Mouse (Mus musculus) layer of hippocampus, adult 6 months (tissue): ENCODE data around the gene Bpifa1. TPM values are rescaled to one million over a fixed set of nuclear protein-coding genes. Genes with fewer than 3 reads are reported as not detected.

Experiments used
- long read RNA-seq, 2 experiments: library from polyadenylated mRNA; unstranded; transcript quantifications; one replicate each; pipeline ENCODE4 v2.0.0; 2019 to 2020
- polyA plus RNA-seq: library from polyadenylated mRNA; unstranded; fragments of <200 nt; fragmentation: Nextera tagmentation; gene quantifications from 2 replicates; pipeline ENCODE4 v1.2.3, GENCODE M21; 2021

Bpifa1 gene
- 0.13 TPM in 1 of 2 replicates, not detected in the other for polyA plus RNA-seq
- long read RNA-seq, experiment 1 = 0 reads
- long read RNA-seq, experiment 2 = 0 reads

GRCm38 (mm10) chr2:154142580-154142979, at the start of gene Bpifa1:
TSS of gene Bpifa1 (plus strand) at chr2:154142880.

DNA sequence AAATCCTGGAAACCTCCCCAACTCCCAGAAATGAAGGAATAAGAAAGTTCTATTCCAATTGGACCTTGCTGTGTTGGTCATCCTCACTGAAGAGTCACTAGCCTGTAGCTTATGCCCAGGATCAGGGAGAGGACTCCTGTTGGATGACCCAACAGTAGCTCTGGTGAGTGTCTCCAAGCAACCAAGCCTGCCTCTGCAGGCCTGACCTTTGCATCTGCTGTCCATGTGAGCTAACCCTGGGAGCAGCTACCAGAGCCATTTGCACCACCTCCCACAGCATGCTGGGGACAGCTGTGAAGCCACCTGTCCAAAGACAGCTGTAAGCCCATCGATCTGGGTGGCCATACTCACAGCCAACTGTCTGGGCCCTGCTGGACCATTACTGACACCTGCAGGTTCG, 12.6 kb upstream of the Bpifa1 start, which contains the start of gene Bpifa3:
Gene Bpifa3, plus strand, starts transcription at position 217 of the 400 bp plus-strand sequence.

DNA sequence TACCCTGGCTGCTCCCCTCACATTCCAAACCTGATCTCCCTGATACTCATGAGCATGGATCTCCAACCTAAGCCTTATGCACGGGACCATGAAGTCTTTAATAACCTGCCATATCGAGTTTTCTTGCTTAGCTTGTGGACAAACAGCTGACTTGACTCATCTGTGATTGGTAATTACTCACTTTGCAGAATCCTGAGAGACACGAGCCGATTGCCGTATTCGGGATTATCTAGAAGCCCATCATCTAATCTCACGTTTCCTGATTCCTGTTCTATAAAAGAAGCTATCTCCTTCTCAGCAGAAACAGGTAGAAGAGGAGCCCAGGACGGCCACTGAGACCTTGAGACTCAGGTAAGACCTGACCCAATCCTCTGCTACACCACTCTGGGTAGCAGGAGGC, 19.6 kb downstream of the Bpifa1 start, which contains the start of gene Bpifa5:
Gene Bpifa5, plus strand, starts transcription at position 301 of the 400 bp plus-strand sequence.

GRCm38 (mm10) chr2:154190546-154191258, 48.0 kb downstream of the Bpifa1 start, which contains the start of gene Bpifb1:
TSS of gene Bpifb1 (plus strand) at chr2:154190818.

Other genes starting within 250 kb of the Bpifa1 start
- gene Bpifb6, start 242.5 kb upstream of the Bpifa1 start, polyA plus RNA-seq = 0.14 TPM in 1 of 2 replicates, not detected in the other
- 0.10 TPM in 1 of 2 replicates, not detected in the other for gene Bpifb3, start 224.7 kb upstream of the Bpifa1 start, polyA plus RNA-seq
- gene Bpifb4, start 204.7 kb upstream of the Bpifa1 start, polyA plus RNA-seq = 0.06 TPM in 2 replicates
- gene Bpifa6, start 167.9 kb upstream of the Bpifa1 start, polyA plus RNA-seq = not detected in 2 replicates
- gene Bpifa2, start 134.6 kb upstream of the Bpifa1 start, polyA plus RNA-seq = not detected in 2 replicates
- not detected in 2 replicates for gene Bpifa3, start 12.5 kb upstream of the Bpifa1 start, polyA plus RNA-seq
- 0.13 TPM in 1 of 2 replicates, not detected in the other for gene Bpifa5, start 19.7 kb downstream of the Bpifa1 start, polyA plus RNA-seq
- 0.19 and 0.25 TPM in 2 replicates for gene Bpifb1, start 47.9 kb downstream of the Bpifa1 start, polyA plus RNA-seq
- gene Bpifb5, start 80.9 kb downstream of the Bpifa1 start, polyA plus RNA-seq = 0.09 TPM in 1 of 2 replicates, not detected in the other
- not detected in 2 replicates for gene Bpifb9a, start 115.0 kb downstream of the Bpifa1 start, polyA plus RNA-seq
- not detected in 2 replicates for gene Bpifb9b, start 164.3 kb downstream of the Bpifa1 start, polyA plus RNA-seq
- gene Cdk5rap1, start 230.1 kb downstream of the Bpifa1 start, polyA plus RNA-seq = 7.7 and 8.4 TPM in 2 replicates